Mouse (Mus musculus) G1E-ER4 (cell line): ENCODE measurements around the gene Rtel1. TPM values are rescaled to one million over a fixed set of nuclear protein-coding genes. Genes with fewer than 3 reads are reported as not detected.

Experiments
- GATA1 ChIP-seq: IDR thresholded peaks from one replicate; pipeline ENCODE4 v1.8.0; 2012; ENCODE audit warnings: low read length, inconsistent platforms
- polyA plus RNA-seq: library from polyadenylated mRNA; stranded (reverse); fragments of >175 nt; gene quantifications from 2 replicates; pipeline ENCODE4 v1.2.3, GENCODE M21; 2012

Gene Rtel1
- polyA plus RNA-seq, 1 experiment, result 25.1 TPM

GRCm38 (mm10) chr2:181394086-181394485 is 74.5 kb downstream of the Rtel1 start:
- TF ChIP-seq GATA1, result no peak

GRCm38 (mm10) chr2:181397207-181397761 is 77.7 kb downstream of the Rtel1 start:
- no peak for TF ChIP-seq GATA1

- no peak for TF ChIP-seq GATA1
Observed at GRCm38 (mm10) chr2:181401497-181401896, 82.0 kb downstream of the Rtel1 start.

- no peak for TF ChIP-seq GATA1
Observed at GRCm38 (mm10) chr2:181403722-181404121, 84.2 kb downstream of the Rtel1 start.

Other genes starting within 250 kb of the Rtel1 start
- gene Kcnq2, start 184.4 kb upstream of the Rtel1 start, polyA plus RNA-seq, result not detected in 2 replicates
- gene Eef1a2, start 162.7 kb upstream of the Rtel1 start, polyA plus RNA-seq, result not detected in 2 replicates
- 208 and 260 TPM in 2 replicates for gene Ppdpf, start 132.5 kb upstream of the Rtel1 start, polyA plus RNA-seq
- gene Ptk6, start 117.0 kb upstream of the Rtel1 start, polyA plus RNA-seq, result not detected in 2 replicates
- gene Srms, start 106.6 kb upstream of the Rtel1 start, polyA plus RNA-seq, result not detected in 2 replicates
- not detected in 2 replicates for gene Fndc11, start 99.7 kb upstream of the Rtel1 start, polyA plus RNA-seq
- 12.4 and 14.2 TPM in 2 replicates for gene Helz2, start 77.7 kb upstream of the Rtel1 start, polyA plus RNA-seq
- 10.8 and 19.1 TPM in 2 replicates for gene Gmeb2, start 31.7 kb upstream of the Rtel1 start, polyA plus RNA-seq
- not detected in 2 replicates for gene Stmn3, start 5.2 kb upstream of the Rtel1 start, polyA plus RNA-seq
- 36.5 and 42.9 TPM in 2 replicates for gene Zgpat, start 45.2 kb downstream of the Rtel1 start, polyA plus RNA-seq
- 21.7 and 25.2 TPM in 2 replicates for gene Arfrp1, start 45.7 kb downstream of the Rtel1 start, polyA plus RNA-seq
- gene Lime1, start 60.3 kb downstream of the Rtel1 start, polyA plus RNA-seq, result 17.7 and 30.2 TPM in 2 replicates
- gene Zbtb46, start 139.7 kb downstream of the Rtel1 start, polyA plus RNA-seq, result 0.11 and 0.22 TPM in 2 replicates
- not detected in 2 replicates for gene Abhd16b, start 173.5 kb downstream of the Rtel1 start, polyA plus RNA-seq
- gene Tpd52l2, start 177.4 kb downstream of the Rtel1 start, polyA plus RNA-seq, result 31.1 and 70.5 TPM in 2 replicates
- gene Dnajc5, start 200.7 kb downstream of the Rtel1 start, polyA plus RNA-seq, result 27.9 and 31.8 TPM in 2 replicates